Mouse (Mus musculus): ENCODE measurements around the gene Josd2. TPM values are rescaled to one million over a fixed set of nuclear protein-coding genes. Genes with fewer than 3 reads are reported as not detected.

Gene Josd2
- polyA plus RNA-seq, 1 experiment from 2014 or later = 33.7 TPM

DNA sequence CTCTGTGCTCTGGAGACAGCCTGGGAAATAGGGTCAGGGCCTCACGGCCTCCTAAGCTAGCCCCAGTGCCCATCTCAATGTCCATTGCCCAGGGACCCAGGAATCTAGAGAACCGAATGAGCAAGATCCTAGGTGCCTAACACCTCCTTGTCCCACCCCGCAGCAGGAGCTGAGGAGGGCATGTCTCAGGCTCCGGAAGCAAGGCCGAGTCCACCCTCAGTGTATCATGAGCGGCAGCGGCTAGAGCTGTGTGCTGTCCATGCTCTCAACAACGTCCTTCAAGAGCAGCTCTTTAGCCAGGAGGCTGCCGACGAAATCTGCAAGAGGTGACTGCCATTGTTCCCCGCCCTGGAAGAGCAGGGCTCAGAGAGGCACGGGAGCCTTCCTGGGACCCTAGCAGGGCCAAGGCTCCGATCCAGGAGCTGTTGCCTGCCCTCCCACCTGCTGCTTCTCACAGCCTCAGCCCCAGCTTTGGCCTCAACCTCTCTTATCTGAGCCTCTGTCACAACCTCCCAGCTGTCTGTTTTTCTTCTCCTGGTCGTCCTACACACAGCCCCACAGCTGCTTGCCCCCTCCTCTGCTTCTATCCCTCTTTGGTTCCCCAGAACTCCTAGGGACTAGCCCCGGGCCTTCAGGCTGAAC is 985 bp downstream of the Josd2 start:
- no peaks in the 10 kb centered on the region for H3K27me3 ChIP-seq (ENCODE audit: control insufficient read depth, insufficient read depth, low read length)

DNA sequence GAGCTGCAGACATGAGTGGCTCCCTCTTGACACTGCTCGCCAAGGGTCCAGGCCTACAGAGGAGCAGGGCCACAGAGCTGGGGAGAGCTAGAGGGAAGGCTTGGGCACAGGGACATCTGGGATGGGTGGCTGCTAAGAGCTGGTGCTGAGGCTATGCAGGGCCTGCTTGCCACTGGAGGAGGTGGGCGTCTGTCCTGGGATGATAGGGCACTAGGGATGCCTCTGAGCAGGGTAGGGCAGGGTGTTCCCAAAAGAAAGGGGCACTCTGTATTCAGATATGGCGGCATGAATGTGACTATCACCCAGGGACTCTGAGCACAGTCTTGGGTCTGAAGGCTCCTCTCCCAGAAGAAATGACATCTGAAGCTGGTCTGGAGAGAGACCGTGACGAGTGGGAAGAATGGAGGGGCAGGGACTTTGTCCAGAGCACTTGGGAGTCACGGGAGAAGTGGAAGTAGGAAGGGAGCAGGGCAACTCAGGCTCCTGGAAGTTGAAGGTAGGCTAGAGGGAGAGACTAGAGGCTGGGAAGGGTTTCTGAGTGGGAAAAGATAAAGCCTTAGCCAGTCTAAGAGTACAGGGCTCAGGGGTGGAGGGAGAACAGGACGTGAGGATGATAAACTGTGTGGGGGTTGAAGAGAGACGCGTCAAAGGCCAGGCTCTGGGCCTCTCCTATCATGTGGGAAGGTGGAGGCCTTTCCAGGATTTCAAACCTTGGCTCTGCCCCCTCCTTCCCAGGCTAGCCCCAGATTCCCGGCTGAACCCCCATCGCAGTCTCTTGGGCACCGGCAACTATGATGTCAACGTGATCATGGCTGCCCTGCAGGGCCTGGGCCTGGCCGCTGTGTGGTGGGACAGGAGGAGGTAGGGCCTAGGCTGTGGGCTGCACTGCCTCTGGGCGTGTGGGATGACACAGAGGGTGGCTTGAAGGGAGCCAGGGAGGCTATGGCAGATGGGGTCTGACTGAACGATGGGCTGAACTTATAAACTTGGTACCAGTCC is 2.2 kb downstream of the Josd2 start:
- DNase-seq (ENCODE audit: low spot score) (no peak), ATAC-seq (ENCODE audit: low FRiP score, low TSS enrichment) (no peak)
- WGBS = 84% methylated on average over 16 of the region's 16 CpGs
- Histone ChIP-seq H3K4me3 (ENCODE audit: low read depth, low read length) (no peak overlapping the region), H3K4me1 (replicated peaks; ENCODE audit: control insufficient read depth, insufficient read depth) (no peaks in the 10 kb centered on the region), H3K27me3 (ENCODE audit: control insufficient read depth, insufficient read depth, low read length) (no peaks in the 10 kb centered on the region), H3K36me3 (ENCODE audit: control insufficient read depth, insufficient read depth, low read length) (no peaks in the 10 kb centered on the region), H3K9me3 (ENCODE audit: control insufficient read depth, low read length) (no peaks in the 10 kb centered on the region), H3K4me2 (replicated peaks; ENCODE audit: low read depth) (no peak overlapping the region), H3K27ac (replicated peaks) (no peak overlapping the region), H3K9ac (ENCODE audit: low read length) (no peak overlapping the region)
- TF ChIP-seq CTCF (IDR thresholded peaks at IDR 0.05; ENCODE audit: low read depth) (no peak), EP300 (optimal IDR thresholded peaks at IDR 0.05) (no peak)

More for the DNA sequence above, 985 bp downstream of the Josd2 start:
- TF ChIP-seq CTCF (IDR thresholded peaks at IDR 0.05; ENCODE audit: low read depth) = no peak
- no peak for TF ChIP-seq EP300 (optimal IDR thresholded peaks at IDR 0.05)
- WGBS = 63% methylated on average over 15 of the region's 15 CpGs
- peak overlapping the region; percentile 76 for H3K4me2 ChIP-seq (replicated peaks; ENCODE audit: low read depth)
- H3K36me3 ChIP-seq (ENCODE audit: control insufficient read depth, insufficient read depth, low read length) = no peaks in the 10 kb centered on the region
- DNase-seq (ENCODE audit: low spot score) = no peak
- no peaks in the 10 kb centered on the region for H3K4me1 ChIP-seq (replicated peaks; ENCODE audit: control insufficient read depth, insufficient read depth)
- no peaks in the 10 kb centered on the region for H3K9me3 ChIP-seq (ENCODE audit: control insufficient read depth, low read length)
- peak overlapping the region; percentile 68 for H3K4me3 ChIP-seq (ENCODE audit: low read depth, low read length)
- H3K27ac ChIP-seq (replicated peaks) = no peak overlapping the region
- peak overlapping the region; percentile 78 for H3K9ac ChIP-seq (ENCODE audit: low read length)
- ATAC-seq (ENCODE audit: low FRiP score, low TSS enrichment) = no peak

DNA sequence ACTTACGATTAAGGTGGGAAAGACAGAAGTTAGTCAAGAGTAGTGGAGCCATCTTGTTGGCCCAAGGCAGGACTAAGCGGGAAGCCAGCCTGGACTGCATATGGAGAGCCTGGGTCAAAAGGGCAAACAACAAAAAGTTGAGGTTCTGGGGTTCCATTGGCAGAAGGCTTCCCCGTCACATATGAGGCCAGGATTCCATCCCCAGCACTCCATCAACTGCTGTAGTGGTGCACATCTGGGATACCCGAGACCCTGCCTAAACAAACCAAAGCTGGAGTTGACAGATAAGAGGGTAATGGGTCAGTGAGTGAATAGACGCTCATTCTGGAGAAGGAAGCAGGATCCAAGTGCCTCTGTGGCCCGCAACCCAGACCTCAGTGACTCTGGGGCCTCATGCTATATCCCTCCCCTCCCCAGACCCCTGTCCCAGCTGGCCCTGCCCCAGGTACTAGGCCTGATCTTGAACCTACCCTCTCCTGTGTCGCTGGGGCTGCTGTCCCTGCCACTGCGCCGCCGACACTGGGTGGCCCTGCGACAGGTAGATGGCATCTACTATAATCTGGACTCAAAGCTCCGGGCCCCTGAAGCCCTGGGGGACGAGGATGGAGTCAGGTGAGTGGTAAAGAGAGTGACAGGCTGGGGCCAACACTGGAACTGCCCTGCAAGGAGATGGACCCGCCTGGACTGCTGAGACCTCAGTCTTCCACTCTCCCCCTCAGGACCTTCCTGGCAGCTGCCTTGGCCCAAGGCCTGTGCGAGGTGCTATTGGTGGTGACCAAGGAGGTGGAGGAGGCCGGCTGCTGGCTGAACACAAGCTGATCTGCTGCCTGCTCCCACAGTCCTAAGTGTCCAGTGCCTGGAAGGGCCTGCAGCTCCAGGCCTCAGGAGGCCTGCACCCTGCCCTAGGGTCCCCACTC is 3.2 kb downstream of the Josd2 start:
- H3K4me2 ChIP-seq (replicated peaks; ENCODE audit: low read depth) = no peak overlapping the region
- no peaks in the 10 kb centered on the region for H3K4me1 ChIP-seq (replicated peaks; ENCODE audit: control insufficient read depth, insufficient read depth)

DNA sequence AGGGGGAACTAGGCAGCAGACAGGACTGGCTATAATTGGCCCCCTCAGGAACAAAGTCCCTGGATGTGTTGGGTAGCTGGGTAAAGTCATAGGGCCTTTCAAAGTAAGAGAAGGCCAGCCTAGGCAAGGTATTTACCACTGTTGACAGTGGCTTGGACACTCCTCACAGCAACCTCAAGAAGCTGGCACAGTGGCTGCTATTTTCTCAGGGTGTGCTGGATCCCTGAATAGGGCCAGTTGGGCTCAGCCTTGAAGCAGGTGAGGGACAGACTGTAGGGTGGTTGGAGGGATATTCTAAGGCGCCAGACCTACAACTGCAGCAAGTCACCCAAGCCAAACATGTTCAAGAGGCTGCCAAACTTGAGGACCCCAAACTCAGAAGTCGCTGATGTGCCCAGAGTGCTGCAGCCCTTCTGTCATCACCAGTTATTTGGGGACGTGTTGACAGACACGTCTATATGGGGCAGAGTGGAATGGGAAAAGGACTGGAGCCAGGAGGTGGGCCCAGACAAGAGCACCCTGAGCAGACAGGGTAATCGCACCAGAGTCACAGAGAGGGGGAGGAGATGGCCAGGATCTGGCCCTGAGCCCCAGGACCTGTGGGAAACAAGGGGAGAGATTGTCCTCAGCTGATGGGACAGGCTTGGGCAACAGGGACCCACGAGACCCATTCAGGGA is 4.2 kb downstream of the Josd2 start:
- Histone ChIP-seq H3K4me2 (replicated peaks; ENCODE audit: low read depth) (no peak overlapping the region), H3K9ac (ENCODE audit: low read length) (no peak overlapping the region), H3K9me3 (ENCODE audit: control insufficient read depth, low read length) (no peaks in the 10 kb centered on the region), H3K27me3 (ENCODE audit: control insufficient read depth, insufficient read depth, low read length) (no peaks in the 10 kb centered on the region), H3K4me3 (ENCODE audit: low read depth, low read length) (no peak overlapping the region), H3K27ac (replicated peaks) (no peak overlapping the region), H3K36me3 (ENCODE audit: control insufficient read depth, insufficient read depth, low read length) (no peaks in the 10 kb centered on the region), H3K4me1 (replicated peaks; ENCODE audit: control insufficient read depth, insufficient read depth) (no peaks in the 10 kb centered on the region)
- no peak for TF ChIP-seq CTCF (IDR thresholded peaks at IDR 0.05; ENCODE audit: low read depth)
- no peak for TF ChIP-seq EP300 (optimal IDR thresholded peaks at IDR 0.05)
- DNase-seq (ENCODE audit: low spot score) (no peak), ATAC-seq (ENCODE audit: low FRiP score, low TSS enrichment) (no peak)
- WGBS = 34% methylated on average over 6 of the region's 6 CpGs

More for the DNA sequence above, 3.2 kb downstream of the Josd2 start:
- ATAC-seq (ENCODE audit: low FRiP score, low TSS enrichment) = no peak
- Histone ChIP-seq H3K9me3 (ENCODE audit: control insufficient read depth, low read length) (no peaks in the 10 kb centered on the region), H3K9ac (ENCODE audit: low read length) (no peak overlapping the region), H3K36me3 (ENCODE audit: control insufficient read depth, insufficient read depth, low read length) (no peaks in the 10 kb centered on the region), H3K27me3 (ENCODE audit: control insufficient read depth, insufficient read depth, low read length) (no peaks in the 10 kb centered on the region), H3K27ac (replicated peaks) (no peak overlapping the region), H3K4me3 (ENCODE audit: low read depth, low read length) (no peak overlapping the region)
- DNase-seq (ENCODE audit: low spot score) = no peak
- TF ChIP-seq CTCF (IDR thresholded peaks at IDR 0.05; ENCODE audit: low read depth) (no peak), EP300 (optimal IDR thresholded peaks at IDR 0.05) (no peak)
- 83% methylated on average over 16 of the region's 16 CpGs for WGBS

DNA sequence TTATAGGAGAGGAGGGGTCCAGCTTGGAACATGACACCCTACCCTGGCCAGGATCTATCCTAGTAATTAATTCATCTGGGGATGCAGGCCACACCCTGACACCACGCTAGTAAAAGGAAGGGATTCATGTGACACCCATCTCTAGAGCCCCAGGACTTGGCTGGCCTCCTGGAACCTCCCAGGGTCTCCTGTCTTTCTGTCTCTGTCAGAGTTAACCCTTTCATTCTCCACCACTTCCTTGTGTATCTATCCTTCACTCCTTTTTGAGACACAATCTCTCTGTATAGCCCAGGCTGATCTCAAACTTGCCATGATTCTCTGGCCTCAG is 4.7 kb downstream of the Josd2 start:
- no peak overlapping the region for H3K4me3 ChIP-seq (ENCODE audit: low read depth, low read length)
- H3K9me3 ChIP-seq (ENCODE audit: control insufficient read depth, low read length) = no peaks in the 10 kb centered on the region
- 8% methylated on average over 1 of the region's 1 CpGs for WGBS
- no peak overlapping the region for H3K4me2 ChIP-seq (replicated peaks; ENCODE audit: low read depth)
- no peak overlapping the region for H3K9ac ChIP-seq (ENCODE audit: low read length)
- no peaks in the 10 kb centered on the region for H3K4me1 ChIP-seq (replicated peaks; ENCODE audit: control insufficient read depth, insufficient read depth)
- no peak for DNase-seq (ENCODE audit: low spot score)
- no peak for TF ChIP-seq EP300 (optimal IDR thresholded peaks at IDR 0.05)
- no peak for TF ChIP-seq CTCF (IDR thresholded peaks at IDR 0.05; ENCODE audit: low read depth)
- H3K27ac ChIP-seq (replicated peaks) = no peak overlapping the region
- no peak for ATAC-seq (ENCODE audit: low FRiP score, low TSS enrichment)
- H3K27me3 ChIP-seq (ENCODE audit: control insufficient read depth, insufficient read depth, low read length) = no peaks in the 10 kb centered on the region
- no peaks in the 10 kb centered on the region for H3K36me3 ChIP-seq (ENCODE audit: control insufficient read depth, insufficient read depth, low read length)
